Mouse (Mus musculus) limb, embryonic 15.5 days (tissue): ENCODE data around the gene Slc5a6. TPM values are rescaled to one million over a fixed set of nuclear protein-coding genes. Genes with fewer than 3 reads are reported as not detected.

Source experiments
- ATAC-seq: fragments of 200-750 bp; cut with Nextera tagmentation; 2 replicates; pipeline ENCODE4 v1.8.0; 2017; ENCODE audit warnings: low read depth, moderate TSS enrichment; ENCODE audit not compliant: insufficient number of reproducible peaks, low FRiP score, low TSS enrichment
- H3K27ac ChIP-seq: fragments of 300-500 bp; sonication (generic); 2 replicates; pipeline ENCODE4 v1.5.1; 2015; ENCODE audit warnings: moderate library complexity, mild to moderate bottlenecking, inconsistent platforms
- H3K27me3 ChIP-seq: fragments of 300-500 bp; sonication (generic); 2 replicates; pipeline ENCODE4 v1.6.1; 2015; ENCODE audit warnings: inconsistent platforms
- H3K36me3 ChIP-seq: fragments of 300-500 bp; sonication (generic); 2 replicates; pipeline ENCODE4 v1.6.1; 2015; ENCODE audit warnings: inconsistent platforms
- H3K4me1 ChIP-seq: fragments of 300-500 bp; sonication (generic); 2 replicates; pipeline ENCODE4 v1.6.1; 2015; ENCODE audit warnings: inconsistent platforms
- H3K4me2 ChIP-seq: fragments of 300-500 bp; sonication (generic); 2 replicates; pipeline ENCODE4 v1.6.1; 2015; ENCODE audit warnings: mild to moderate bottlenecking, inconsistent platforms
- H3K4me3 ChIP-seq: fragments of 300-500 bp; sonication (generic); 2 replicates; pipeline ENCODE4 v1.5.1; 2015; ENCODE audit warnings: mild to moderate bottlenecking, inconsistent platforms
- H3K9ac ChIP-seq: fragments of 300-500 bp; sonication (generic); 2 replicates; pipeline ENCODE4 v1.6.1; 2015; ENCODE audit warnings: inconsistent platforms
- H3K9me3 ChIP-seq: fragments of 300-500 bp; sonication (generic); 2 replicates; pipeline ENCODE4 v1.6.1; 2016; ENCODE audit warnings: inconsistent platforms
- WGBS: fragments of 180-500 bp; shearing (Covaris S2); methylation state at CpG from one replicate; pipeline ENCODE4 v1.1.7; 2015; 5-methylcytosine and 5-hydroxymethylcytosine counted together
- polyA plus RNA-seq: library from polyadenylated mRNA; unstranded; fragments of >200 nt; fragmentation: Nextera tagmentation; extraction: Ambion mirVana; gene quantifications from 2 replicates; pipeline ENCODE4 v1.2.1, GENCODE M21; 2015

The Slc5a6 gene
- polyA plus RNA-seq, 1 experiment from 2014 or later: 10.9 TPM

- Histone ChIP-seq H3K27ac (no peak overlapping the region), H3K36me3 (peaks cover 11% of the 10 kb centered on the region), H3K27me3 (peaks cover 30% of the 10 kb centered on the region), H3K9ac (no peak overlapping the region), H3K4me2 (no peak overlapping the region), H3K9me3 (no peaks in the 10 kb centered on the region), H3K4me1 (0 out of 2 replicates have a peak, but pooled peaks cover 5% of the 10 kb centered on the region), H3K4me3 (no peak overlapping the region)
- WGBS: 28% methylated on average over 12 of the region's 12 CpGs
- no peak for ATAC-seq
These were observed 34.4 kb upstream of the Slc5a6 start for GRCm38 (mm10) chr5:31082935-31083625.

GRCm38 (mm10) chr5:31082355-31082754 lies 33.6 kb upstream of the Slc5a6 start:
- H3K4me2 ChIP-seq: no peak overlapping the region
- no peak for ATAC-seq
- H3K27ac ChIP-seq: no peak overlapping the region
- H3K4me1 ChIP-seq: 0 out of 2 replicates have a peak, but pooled peaks cover 5% of the 10 kb centered on the region
- 18% methylated on average over 5 of the region's 5 CpGs for WGBS
- H3K9me3 ChIP-seq: no peaks in the 10 kb centered on the region
- H3K36me3 ChIP-seq: peaks cover 18% of the 10 kb centered on the region
- no peak overlapping the region for H3K4me3 ChIP-seq
- H3K9ac ChIP-seq: no peak overlapping the region
- H3K27me3 ChIP-seq: peaks cover 25% of the 10 kb centered on the region

GRCm38 (mm10) chr5:31081386-31081785 lies 32.7 kb upstream of the Slc5a6 start:
- Histone ChIP-seq H3K9ac (no peak overlapping the region), H3K36me3 (peaks cover 28% of the 10 kb centered on the region), H3K4me2 (no peak overlapping the region), H3K4me3 (no peak overlapping the region), H3K27ac (no peak overlapping the region), H3K4me1 (0 out of 2 replicates have a peak, but pooled peaks cover 5% of the 10 kb centered on the region), H3K27me3 (peaks cover 21% of the 10 kb centered on the region), H3K9me3 (no peaks in the 10 kb centered on the region)
- 75% methylated on average over 3 of the region's 3 CpGs for WGBS
- no peak for ATAC-seq

GRCm38 (mm10) chr5:31080795-31081164 lies 32.1 kb upstream of the Slc5a6 start:
- 0 out of 2 replicates have a peak, but pooled peaks cover 5% of the 10 kb centered on the region for H3K4me1 ChIP-seq
- no peak overlapping the region for H3K4me2 ChIP-seq
- H3K27ac ChIP-seq: no peak overlapping the region
- no peak overlapping the region for H3K9ac ChIP-seq
- no peaks in the 10 kb centered on the region for H3K9me3 ChIP-seq
- H3K27me3 ChIP-seq: peaks cover 14% of the 10 kb centered on the region
- no peak overlapping the region for H3K4me3 ChIP-seq
- ATAC-seq: no peak
- WGBS: 66% methylated on average over 3 of the region's 3 CpGs
- H3K36me3 ChIP-seq: peaks cover 34% of the 10 kb centered on the region

GRCm38 (mm10) chr5:31080059-31080794 lies 31.5 kb upstream of the Slc5a6 start:
- ATAC-seq: no peak
- Histone ChIP-seq H3K27ac (peak overlapping the region; percentile 47; the same call in 1 of the 2 replicates), H3K4me1 (0 out of 2 replicates have a peak, but pooled peaks cover 5% of the 10 kb centered on the region), H3K4me3 (no peak overlapping the region), H3K9ac (no peak overlapping the region), H3K36me3 (peaks cover 39% of the 10 kb centered on the region), H3K27me3 (peaks cover 12% of the 10 kb centered on the region), H3K9me3 (no peaks in the 10 kb centered on the region), H3K4me2 (no peak overlapping the region)
- 67% methylated on average over 13 of the region's 13 CpGs for WGBS

GRCm38 (mm10) chr5:31076346-31076745 lies 27.6 kb upstream of the Slc5a6 start:
- no peaks in the 10 kb centered on the region for H3K27me3 ChIP-seq
- H3K4me3 ChIP-seq: no peak overlapping the region
- no peak for ATAC-seq
- H3K9ac ChIP-seq: no peak overlapping the region
- H3K9me3 ChIP-seq: no peaks in the 10 kb centered on the region
- WGBS: 88% methylated on average over 13 of the region's 13 CpGs
- H3K36me3 ChIP-seq: peaks cover 78% of the 10 kb centered on the region
- H3K4me1 ChIP-seq: 0 out of 2 replicates have a peak, but pooled peaks cover 5% of the 10 kb centered on the region
- no peak overlapping the region for H3K4me2 ChIP-seq
- H3K27ac ChIP-seq: no peak overlapping the region

- no peaks in the 10 kb centered on the region for H3K27me3 ChIP-seq
- H3K36me3 ChIP-seq: peaks cover 100% of the 10 kb centered on the region
- no peaks in the 10 kb centered on the region for H3K4me1 ChIP-seq
- H3K9me3 ChIP-seq: no peaks in the 10 kb centered on the region
- H3K9ac ChIP-seq: no peak overlapping the region
- no peak overlapping the region for H3K4me3 ChIP-seq
- H3K4me2 ChIP-seq: no peak overlapping the region
- H3K27ac ChIP-seq: no peak overlapping the region
- WGBS: 91% methylated on average over 12 of the region's 12 CpGs
- ATAC-seq: no peak
These were observed 24.5 kb upstream of the Slc5a6 start for GRCm38 (mm10) chr5:31073176-31073575.

GRCm38 (mm10) chr5:31071821-31072220 lies 23.1 kb upstream of the Slc5a6 start:
- H3K36me3 ChIP-seq: peaks cover 100% of the 10 kb centered on the region
- no peaks in the 10 kb centered on the region for H3K9me3 ChIP-seq
- H3K4me3 ChIP-seq: no peak overlapping the region
- no peak for ATAC-seq
- H3K27me3 ChIP-seq: no peaks in the 10 kb centered on the region
- no peak overlapping the region for H3K9ac ChIP-seq
- no peak overlapping the region for H3K4me2 ChIP-seq
- H3K4me1 ChIP-seq: no peaks in the 10 kb centered on the region
- no peak overlapping the region for H3K27ac ChIP-seq
- WGBS: 93% methylated on average over 11 of the region's 11 CpGs

GRCm38 (mm10) chr5:31071059-31071458 lies 22.3 kb upstream of the Slc5a6 start:
- no peaks in the 10 kb centered on the region for H3K9me3 ChIP-seq
- peaks cover 100% of the 10 kb centered on the region for H3K36me3 ChIP-seq
- H3K27ac ChIP-seq: no peak overlapping the region
- no peak overlapping the region for H3K4me3 ChIP-seq
- ATAC-seq: no peak
- no peaks in the 10 kb centered on the region for H3K4me1 ChIP-seq
- no peak overlapping the region for H3K4me2 ChIP-seq
- no peak overlapping the region for H3K9ac ChIP-seq
- H3K27me3 ChIP-seq: no peaks in the 10 kb centered on the region
- WGBS: 79% methylated on average over 2 of the region's 2 CpGs

- Histone ChIP-seq H3K4me2 (no peak overlapping the region), H3K27me3 (no peaks in the 10 kb centered on the region), H3K4me1 (no peaks in the 10 kb centered on the region), H3K27ac (no peak overlapping the region), H3K9ac (no peak overlapping the region), H3K9me3 (no peaks in the 10 kb centered on the region), H3K4me3 (no peak overlapping the region), H3K36me3 (peaks cover 95% of the 10 kb centered on the region)
- ATAC-seq: no peak
- 93% methylated on average over 3 of the region's 3 CpGs for WGBS
These were observed 21.1 kb upstream of the Slc5a6 start for GRCm38 (mm10) chr5:31069810-31070209.

GRCm38 (mm10) chr5:31055216-31056140 lies 6.8 kb upstream of the Slc5a6 start:
- ATAC-seq: peak; percentile 18
- Histone ChIP-seq H3K4me1 (peaks cover 19% of the 10 kb centered on the region), H3K9ac (peak overlapping the region; percentile 69), H3K27ac (peak overlapping the region; percentile 88), H3K4me2 (peak overlapping the region; percentile 82), H3K27me3 (no peaks in the 10 kb centered on the region), H3K9me3 (no peaks in the 10 kb centered on the region), H3K4me3 (peak overlapping the region; percentile 70), H3K36me3 (peaks cover 40% of the 10 kb centered on the region)
- 14% methylated on average over 19 of the region's 19 CpGs for WGBS
